Mouse (Mus musculus) neural tube, embryonic 11.5 days (tissue): ENCODE results near the gene Celf5. TPM values are rescaled to one million over a fixed set of nuclear protein-coding genes. Genes with fewer than 3 reads are reported as not detected.

ENCODE experiments used
- ATAC-seq: fragments of 200-750 bp; cut with Nextera tagmentation; 2 replicates; pipeline ENCODE4 v1.8.0; 2017; ENCODE audit warnings: moderate number of reproducible peaks, mild to moderate bottlenecking, moderate TSS enrichment, moderate library complexity; ENCODE audit not compliant: insufficient read depth, low FRiP score, low TSS enrichment
- DNase-seq: peaks from one replicate; pipeline ENCODE4 v3.0.0-alpha.2; 2015; ENCODE audit warnings: low spot score
- H3K27ac ChIP-seq: fragments of 300-500 bp; sonication (generic); 2 replicates; pipeline ENCODE4 v1.5.1; 2014; ENCODE audit warnings: low read depth, mild to moderate bottlenecking, low read length
- H3K27me3 ChIP-seq: fragments of 300-500 bp; sonication (generic); 2 replicates; pipeline ENCODE4 v1.6.1; 2014; ENCODE audit warnings: mild to moderate bottlenecking, low read length, mixed read lengths; ENCODE audit not compliant: control insufficient read depth, insufficient read depth
- H3K36me3 ChIP-seq: fragments of 300-500 bp; sonication (generic); 2 replicates; pipeline ENCODE4 v1.6.1; 2014; ENCODE audit warnings: mild to moderate bottlenecking, low read length, moderate library complexity, mixed read lengths; ENCODE audit not compliant: control insufficient read depth, insufficient read depth
- H3K4me1 ChIP-seq: fragments of 300-500 bp; sonication (generic); 2 replicates; pipeline ENCODE4 v1.6.1; 2014; ENCODE audit warnings: low read length, mixed read lengths; ENCODE audit not compliant: control insufficient read depth, insufficient read depth
- H3K4me2 ChIP-seq: fragments of 300-500 bp; sonication (generic); 2 replicates; pipeline ENCODE4 v1.6.1; 2014; ENCODE audit warnings: low read depth, mild to moderate bottlenecking, moderate library complexity
- H3K4me3 ChIP-seq: fragments of 300-500 bp; sonication (generic); 2 replicates; pipeline ENCODE4 v1.5.1; 2014; ENCODE audit warnings: low read depth, low read length
- H3K9ac ChIP-seq: fragments of 300-500 bp; sonication (generic); 2 replicates; pipeline ENCODE4 v1.6.1; 2014; ENCODE audit warnings: mild to moderate bottlenecking, low read length
- H3K9me3 ChIP-seq: fragments of 300-500 bp; sonication (generic); 2 replicates; pipeline ENCODE4 v1.6.1; 2016; ENCODE audit warnings: low read length; ENCODE audit not compliant: control insufficient read depth
- WGBS: fragments of 180-500 bp; shearing (Covaris S2); extraction: QIAGEN DNeasy Blood & Tissue Kit; methylation state at CpG from one replicate; pipeline ENCODE4 v1.1.7; 2014; 5-methylcytosine and 5-hydroxymethylcytosine counted together
- polyA plus RNA-seq: library from polyadenylated mRNA; unstranded; fragments of >200 nt; fragmentation: Nextera tagmentation; extraction: Ambion mirVana; gene quantifications from 2 replicates; pipeline ENCODE4 v1.2.1, GENCODE M21; 2014

Celf5 gene
- polyA plus RNA-seq, 1 experiment from 2014 or later, result 11.1 TPM

DNA sequence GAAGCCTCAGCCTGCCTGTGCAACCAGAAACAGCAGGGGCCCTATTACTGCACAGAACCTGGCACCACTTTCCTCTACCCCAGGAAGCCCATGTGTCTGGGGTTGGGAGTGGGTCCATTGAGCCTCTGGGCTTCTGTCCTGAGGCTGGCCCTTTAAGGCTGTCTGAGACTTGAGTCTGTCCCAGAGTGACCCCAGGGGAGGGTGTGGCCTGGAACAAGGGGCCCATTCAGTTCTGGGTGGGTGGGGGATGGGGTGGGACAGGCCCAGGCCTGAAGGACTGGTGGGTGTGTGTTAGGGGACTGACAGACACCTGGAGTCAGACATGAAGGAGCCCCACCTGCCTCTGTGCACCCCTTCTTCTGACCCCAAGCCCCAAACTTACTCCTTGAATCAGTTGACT lies 67.8 kb downstream of the Celf5 start:
- no peak for ATAC-seq
- peak overlapping the region; percentile 5; the same call in 1 of the 2 replicates for H3K4me2 ChIP-seq
- peak overlapping the region; percentile 23; the same call in 1 of the 2 replicates for H3K27ac ChIP-seq
- no peaks in the 10 kb centered on the region for H3K36me3 ChIP-seq
- peaks cover 42% of the 10 kb centered on the region for H3K4me1 ChIP-seq
- no peaks in the 10 kb centered on the region for H3K27me3 ChIP-seq
- no peaks in the 10 kb centered on the region for H3K9me3 ChIP-seq
- no peak overlapping the region for H3K9ac ChIP-seq
- DNase-seq, result peak; percentile 72
- H3K4me3 ChIP-seq, result no peak overlapping the region

DNA sequence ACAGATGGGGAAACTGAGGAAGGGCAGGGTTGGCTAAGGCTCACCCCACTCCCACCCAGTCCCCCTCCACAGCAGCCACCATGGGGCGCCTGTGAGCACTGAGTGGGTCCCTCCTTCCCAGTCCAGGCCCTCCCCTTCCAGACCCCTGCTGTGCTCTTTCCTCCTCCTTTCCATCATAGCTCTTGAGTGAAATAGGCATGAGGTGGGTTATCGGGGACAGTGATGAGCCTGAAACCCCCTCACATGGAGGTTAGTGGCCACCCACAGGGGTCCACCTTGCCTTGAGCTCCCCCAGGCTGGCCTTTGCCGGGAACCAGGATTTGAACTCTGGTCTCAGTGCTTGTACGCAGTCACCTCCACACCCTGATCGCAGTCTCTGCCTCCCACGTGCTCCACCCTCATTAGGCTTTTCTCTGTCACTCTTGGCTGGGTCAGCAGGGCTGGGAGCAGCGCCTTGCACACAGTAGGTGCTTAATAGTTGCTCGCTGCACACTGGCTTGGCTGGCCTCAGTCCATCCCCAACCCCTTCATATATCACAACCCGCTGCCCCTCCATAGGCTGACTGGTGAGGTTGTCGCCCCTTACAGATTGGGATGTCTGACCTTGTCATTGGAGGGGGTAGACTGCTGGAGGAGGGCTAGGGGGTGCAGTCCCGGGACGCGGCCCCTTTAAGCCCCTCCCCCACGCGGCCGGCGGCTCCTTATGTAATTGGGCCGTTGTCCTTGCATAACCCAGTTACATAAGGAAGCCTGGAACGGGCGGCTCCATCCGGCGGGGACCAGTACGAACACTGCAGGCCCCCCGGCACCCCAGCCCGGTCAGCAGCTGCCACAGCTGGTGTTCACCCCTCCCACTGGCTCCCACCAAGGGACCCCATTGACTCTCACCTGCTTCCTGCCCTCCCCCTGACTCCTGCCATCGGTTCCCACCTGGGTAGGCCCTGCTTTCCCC lies 68.9 kb downstream of the Celf5 start:
- H3K27ac ChIP-seq, result no peak overlapping the region
- no peaks in the 10 kb centered on the region for H3K27me3 ChIP-seq
- H3K4me1 ChIP-seq, result peaks cover 45% of the 10 kb centered on the region
- H3K36me3 ChIP-seq, result no peaks in the 10 kb centered on the region
- DNase-seq (peak; percentile 77), ATAC-seq (no peak)
- peak overlapping the region; percentile 5; the same call in 1 of the 2 replicates for H3K4me2 ChIP-seq
- H3K9me3 ChIP-seq, result no peaks in the 10 kb centered on the region
- H3K9ac ChIP-seq, result peak overlapping the region; percentile 39
- 23% methylated on average over 26 of the region's 26 CpGs for WGBS
- H3K4me3 ChIP-seq, result no peak overlapping the region

DNA sequence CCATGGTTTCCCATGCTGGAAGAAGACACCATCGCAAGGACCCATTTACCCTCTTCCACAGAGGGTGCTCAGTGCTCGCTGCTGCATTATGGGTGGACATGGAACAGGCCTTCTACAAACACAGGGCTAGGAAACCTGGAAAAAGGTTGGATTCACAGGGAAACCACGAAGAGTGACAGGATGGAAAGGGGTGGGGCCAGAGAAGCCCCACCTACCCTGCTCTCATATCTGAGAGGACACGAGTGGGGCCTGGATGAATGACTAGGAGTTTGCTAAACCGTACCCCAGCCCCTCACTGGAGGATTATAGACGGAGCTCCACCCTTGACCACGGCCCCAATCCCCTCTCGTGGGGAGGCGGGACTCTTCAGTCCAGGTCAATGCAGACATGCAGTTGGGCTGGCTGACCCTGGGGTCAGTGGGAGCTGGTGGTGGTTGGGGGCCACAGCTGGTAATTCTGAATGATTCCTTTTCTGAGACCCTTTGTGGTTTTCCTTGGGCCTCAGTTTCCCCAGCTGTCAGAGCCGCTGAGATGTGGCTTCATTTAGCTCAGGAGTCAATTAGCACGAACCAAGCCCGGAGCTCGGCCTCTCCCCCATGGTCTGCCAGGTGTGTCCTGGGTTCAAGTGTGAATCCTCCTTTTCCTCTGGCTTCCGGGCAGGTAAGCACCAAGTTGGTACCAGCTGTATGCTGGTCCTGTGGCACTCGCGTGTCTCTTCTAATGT lies 69.8 kb downstream of the Celf5 start:
- no peak for DNase-seq
- ATAC-seq, result no peak
- Histone ChIP-seq H3K9me3 (no peaks in the 10 kb centered on the region), H3K9ac (no peak overlapping the region), H3K4me1 (peaks cover 49% of the 10 kb centered on the region), H3K4me3 (no peak overlapping the region), H3K27me3 (peaks cover 5% of the 10 kb centered on the region; the same call in 1 of the 2 replicates), H3K4me2 (no peak overlapping the region), H3K27ac (no peak overlapping the region; the same call in 1 of the 2 replicates), H3K36me3 (no peaks in the 10 kb centered on the region)
- 80% methylated on average over 16 of the region's 16 CpGs for WGBS

DNA sequence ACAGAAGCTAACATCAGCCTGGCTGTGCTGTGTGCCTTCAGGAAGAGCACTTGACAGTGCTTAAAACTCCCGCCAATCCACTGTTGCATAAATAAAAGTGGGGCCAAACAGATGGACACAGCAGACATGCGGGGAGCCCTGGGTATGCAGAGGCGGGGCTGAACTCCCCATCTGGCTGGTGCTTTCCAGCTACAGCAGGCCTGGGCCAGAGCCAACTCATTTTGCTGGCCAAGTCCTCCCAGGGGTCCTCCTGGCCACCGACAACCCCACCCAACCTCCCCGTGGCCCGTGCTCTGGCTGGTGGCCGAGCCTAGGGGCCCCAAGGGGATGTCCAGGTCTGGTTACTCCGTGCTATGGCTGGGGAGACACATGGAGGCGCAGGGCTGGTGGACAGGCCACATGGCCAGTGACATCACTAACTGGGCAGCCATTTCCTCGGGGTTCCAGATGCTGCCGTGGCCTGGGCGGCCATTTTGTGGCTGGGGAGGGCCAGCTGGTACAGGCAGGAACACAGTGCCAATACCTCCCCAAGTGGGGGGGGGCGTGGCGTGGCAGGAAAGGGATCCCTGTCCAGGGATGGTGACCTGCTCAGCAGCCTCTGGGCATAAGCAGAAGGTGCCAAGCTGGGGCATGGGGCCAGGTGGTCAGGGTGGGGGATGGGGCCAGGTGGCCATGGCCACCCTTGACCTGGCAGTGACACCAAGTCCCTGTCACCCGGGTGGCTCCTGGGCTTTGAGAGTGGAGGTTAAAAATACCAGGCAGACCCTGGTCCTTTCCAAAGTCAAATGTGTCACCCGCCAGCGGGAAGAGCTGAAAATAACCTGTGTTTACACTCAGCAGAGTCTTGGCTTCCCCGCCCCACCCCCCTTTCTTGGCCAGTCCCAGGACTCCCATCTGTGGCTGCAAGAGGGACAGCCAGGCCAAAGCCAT lies 70.8 kb downstream of the Celf5 start:
- Histone ChIP-seq H3K9ac (no peak overlapping the region; the same call in none of the 2 replicates), H3K36me3 (no peaks in the 10 kb centered on the region), H3K4me1 (peaks cover 53% of the 10 kb centered on the region), H3K27me3 (peaks cover 10% of the 10 kb centered on the region), H3K4me2 (no peak overlapping the region), H3K9me3 (no peaks in the 10 kb centered on the region), H3K4me3 (no peak overlapping the region), H3K27ac (peak overlapping the region; percentile 39; the same call in 1 of the 2 replicates)
- WGBS, result 74% methylated on average over 17 of the region's 18 CpGs
- ATAC-seq (no peak), DNase-seq (no peak)

DNA sequence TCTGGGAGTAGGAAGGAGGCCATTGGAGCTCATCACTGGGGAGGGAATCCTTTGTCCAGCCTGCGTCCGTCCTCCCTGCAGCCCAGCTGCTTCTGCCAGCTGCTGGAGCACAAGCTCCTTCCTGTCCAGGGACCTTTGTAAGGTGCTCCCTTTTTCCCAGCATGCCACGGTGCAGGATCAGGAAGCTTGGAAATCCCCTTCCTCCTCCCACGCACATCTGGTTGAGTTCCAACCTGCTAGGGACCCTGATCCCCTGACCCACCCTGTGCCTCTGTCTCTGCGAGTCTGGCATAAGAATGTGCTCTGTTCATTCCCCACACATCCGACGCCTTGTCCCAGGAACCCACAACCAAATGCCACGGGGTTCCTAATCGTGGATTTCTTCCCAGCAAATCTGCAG lies 71.5 kb downstream of the Celf5 start:
- H3K27me3 ChIP-seq, result peaks cover 17% of the 10 kb centered on the region
- peaks cover 53% of the 10 kb centered on the region for H3K4me1 ChIP-seq
- ATAC-seq (no peak), DNase-seq (no peak)
- H3K9me3 ChIP-seq, result no peaks in the 10 kb centered on the region
- 81% methylated on average over 9 of the region's 9 CpGs for WGBS
- no peaks in the 10 kb centered on the region for H3K36me3 ChIP-seq
- no peak overlapping the region for H3K27ac ChIP-seq
- no peak overlapping the region for H3K9ac ChIP-seq
- H3K4me2 ChIP-seq, result 0 out of 2 replicates have a peak overlapping the region, but pooled peaks have one; percentile 4
- no peak overlapping the region for H3K4me3 ChIP-seq

DNA sequence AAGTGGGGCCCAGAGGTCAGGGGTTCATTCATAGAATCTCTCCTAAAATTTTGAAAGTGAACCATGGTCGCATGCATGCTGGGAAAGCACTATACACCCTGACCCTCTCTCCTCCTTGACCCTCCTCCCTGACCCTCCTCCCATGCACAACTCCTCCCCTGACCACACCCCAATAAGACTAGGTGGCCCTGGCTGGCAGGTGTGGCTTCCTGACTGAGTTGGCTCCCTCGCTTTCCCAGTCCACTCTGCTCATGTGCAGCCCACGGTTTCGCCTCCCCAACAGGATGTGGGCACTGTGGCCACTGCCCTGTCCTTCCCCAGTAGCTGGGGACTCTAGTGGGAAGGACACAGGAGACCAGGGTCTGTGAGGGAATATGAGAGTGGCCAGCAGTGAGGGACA lies 72.2 kb downstream of the Celf5 start:
- Histone ChIP-seq H3K9ac (no peak overlapping the region), H3K27me3 (peaks cover 17% of the 10 kb centered on the region), H3K27ac (peak overlapping the region; percentile 56; the same call in 1 of the 2 replicates), H3K4me2 (0 out of 2 replicates have a peak overlapping the region, but pooled peaks have one; percentile 7), H3K4me3 (no peak overlapping the region), H3K36me3 (no peaks in the 10 kb centered on the region), H3K4me1 (peaks cover 53% of the 10 kb centered on the region), H3K9me3 (no peaks in the 10 kb centered on the region)
- no peak for ATAC-seq
- 65% methylated on average over 4 of the region's 4 CpGs for WGBS
- DNase-seq, result no peak

DNA sequence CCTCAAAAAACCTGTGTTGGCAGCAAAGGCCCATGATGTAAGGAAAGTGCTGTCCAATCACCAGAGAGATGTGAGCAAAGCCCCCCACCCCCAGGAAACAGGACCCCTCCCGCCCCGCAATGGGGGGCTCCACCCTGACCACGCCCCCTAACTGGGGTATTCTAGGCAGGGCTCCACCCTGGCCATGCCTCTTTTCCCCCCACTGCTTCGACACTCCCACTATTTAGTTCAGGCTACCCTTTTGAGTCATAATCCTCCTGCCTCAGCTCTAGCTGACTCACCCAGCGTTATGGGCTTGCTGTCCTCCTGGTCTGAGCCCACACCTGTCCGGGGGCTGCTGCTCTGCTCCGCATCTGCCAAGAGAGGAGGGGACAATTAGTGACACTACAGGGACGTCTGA lies 73.2 kb downstream of the Celf5 start:
- Histone ChIP-seq H3K27ac (peak overlapping the region; percentile 56), H3K4me1 (peaks cover 49% of the 10 kb centered on the region), H3K9me3 (no peaks in the 10 kb centered on the region), H3K36me3 (no peaks in the 10 kb centered on the region), H3K9ac (peak overlapping the region; percentile 7; the same call in 1 of the 2 replicates), H3K4me3 (no peak overlapping the region), H3K4me2 (peak overlapping the region; percentile 23), H3K27me3 (peaks cover 22% of the 10 kb centered on the region)
- ATAC-seq, result no peak
- 9% methylated on average over 8 of the region's 8 CpGs for WGBS
- no peak for DNase-seq
